Mouse (Mus musculus) CH12.LX (cell line): ENCODE data around the gene Zbtb1. TPM values are rescaled to one million over a fixed set of nuclear protein-coding genes. Genes with fewer than 3 reads are reported as not detected.

Experiments
- DNase-seq: peaks from one replicate; pipeline ENCODE4 v3.0.0-alpha.2; 2013; ENCODE audit errors: extremely low read depth
- H3K27ac ChIP-seq: 2 replicates; pipeline ENCODE4 v1.5.1; 2012; ENCODE audit warnings: low read depth, mild to moderate bottlenecking, control low read depth, moderate library complexity; ENCODE audit not compliant: insufficient read depth
- H3K27me3 ChIP-seq: replicated peaks from 2 replicates; pipeline ENCODE3; 2012; ENCODE audit warnings: inconsistent platforms
- H3K36me3 ChIP-seq, 2 experiments: replicated peaks in 1 of 2; 2 replicates each; pipeline versions ENCODE3 to v1.6.1; 2012; ENCODE audit warnings: inconsistent platforms in 1 of 2, low read length in 1 of 2, mild to moderate bottlenecking in 1 of 2, mixed read lengths in 1 of 2, moderate library complexity in 1 of 2; ENCODE audit not compliant: control insufficient read depth in 1 of 2, insufficient read depth in 1 of 2
- H3K4me1 ChIP-seq, 2 experiments: 2 replicates each; pipeline ENCODE4 v1.6.1; 2012; ENCODE audit warnings: inconsistent platforms in 1 of 2, moderate library complexity in 1 of 2; ENCODE audit not compliant: insufficient read depth in 2 of 2, control insufficient read depth in 1 of 2
- H3K4me2 ChIP-seq: 2 replicates; pipeline ENCODE4 v1.6.1; 2012; ENCODE audit warnings: low read depth, mild to moderate bottlenecking, control low read depth; ENCODE audit not compliant: poor library complexity, insufficient read depth, severe bottlenecking
- H3K4me3 ChIP-seq, 3 experiments: fragments of 150-350 bp in 1 of 3; sonication (generic) in 1 of 3; replicated peaks in 1 of 3; 2 replicates each; pipeline versions ENCODE3 to v1.5.1; 2011 to 2012; ENCODE audit warnings: low read depth in 2 of 3, low read length in 2 of 3, mild to moderate bottlenecking in 2 of 3, moderate library complexity in 2 of 3, control low read depth in 1 of 3, improper control_type of control experiment in 1 of 3, inconsistent platforms in 1 of 3, mixed read lengths in 1 of 3; ENCODE audit not compliant: poor library complexity in 1 of 3
- H3K79me2 ChIP-seq: replicated peaks from 2 replicates; pipeline ENCODE4 v1.6.1; 2012; ENCODE audit warnings: mild to moderate bottlenecking, moderate library complexity; ENCODE audit not compliant: control insufficient read depth, poor library complexity, insufficient read depth, severe bottlenecking; ENCODE audit errors: extremely low read depth
- H3K9ac ChIP-seq: 2 replicates; pipeline ENCODE4 v1.6.1; 2012; ENCODE audit warnings: low read depth, mild to moderate bottlenecking, control low read depth, moderate library complexity; ENCODE audit not compliant: insufficient read depth
- H3K9me3 ChIP-seq: replicated peaks from 2 replicates; pipeline ENCODE3; 2012; ENCODE audit warnings: low read length, inconsistent platforms, mixed read lengths
- CHD1 ChIP-seq: IDR thresholded peaks from 2 replicates; pipeline ENCODE4 v1.6.1; 2012; ENCODE audit warnings: low read depth, low read length, improper control_type of control experiment, inconsistent platforms
- CHD2 ChIP-seq: IDR thresholded peaks from 2 replicates; pipeline ENCODE4 v1.6.1; 2011; ENCODE audit warnings: low read length, improper control_type of control experiment
- E2F4 ChIP-seq: IDR thresholded peaks from 2 replicates; pipeline ENCODE4 v1.6.1; 2011; ENCODE audit warnings: low read depth, low read length, improper control_type of control experiment; ENCODE audit not compliant: insufficient replicate concordance
- ELF1 ChIP-seq: IDR thresholded peaks from 2 replicates; pipeline ENCODE4 v1.6.1; 2014; ENCODE audit warnings: low read depth, mild to moderate bottlenecking, inconsistent platforms, low read length, improper control_type of control experiment
- EP300 ChIP-seq: IDR thresholded peaks from 2 replicates; pipeline ENCODE4 v1.6.1; 2011; ENCODE audit warnings: low read length, improper control_type of control experiment
- HCFC1 ChIP-seq: IDR thresholded peaks from 2 replicates; pipeline ENCODE4 v1.6.1; 2012; ENCODE audit warnings: low read depth, mild to moderate bottlenecking, inconsistent platforms, low read length, improper control_type of control experiment
- IRF4 ChIP-seq: IDR thresholded peaks from 2 replicates; pipeline ENCODE4 v1.6.1; 2014; ENCODE audit warnings: low read depth, mild to moderate bottlenecking, inconsistent platforms, low read length, improper control_type of control experiment
- JUN ChIP-seq: IDR thresholded peaks from 2 replicates; pipeline ENCODE4 v1.6.1; 2011; ENCODE audit warnings: low read depth, mild to moderate bottlenecking, low read length, improper control_type of control experiment, moderate library complexity; ENCODE audit not compliant: insufficient read depth
- JUND ChIP-seq: conservative IDR thresholded peaks from 2 replicates; pipeline ENCODE4 v1.6.1; 2011; ENCODE audit warnings: low read depth, low read length, improper control_type of control experiment
- MAFK ChIP-seq: IDR thresholded peaks from 2 replicates; pipeline ENCODE4 v1.6.1; 2011; ENCODE audit warnings: low read length, improper control_type of control experiment; ENCODE audit not compliant: insufficient replicate concordance
- MXI1 ChIP-seq: IDR thresholded peaks from 2 replicates; pipeline ENCODE4 v1.6.1; 2011; ENCODE audit warnings: mild to moderate bottlenecking, low read depth, low read length, improper control_type of control experiment
- RAD21 ChIP-seq: IDR thresholded peaks from 2 replicates; pipeline ENCODE4 v1.6.1; 2011; ENCODE audit warnings: low read depth, mild to moderate bottlenecking, low read length, improper control_type of control experiment, moderate library complexity
- SIN3A ChIP-seq: IDR thresholded peaks from 2 replicates; pipeline ENCODE4 v1.6.1; 2012; ENCODE audit warnings: low read length, improper control_type of control experiment, inconsistent platforms
- TCF12 ChIP-seq: IDR thresholded peaks from 2 replicates; pipeline ENCODE4 v1.6.1; 2014; ENCODE audit warnings: low read depth, mild to moderate bottlenecking, inconsistent platforms, low read length, improper control_type of control experiment
- UBTF ChIP-seq: IDR thresholded peaks from 2 replicates; pipeline ENCODE4 v1.6.1; 2012; ENCODE audit warnings: low read depth, mild to moderate bottlenecking, inconsistent platforms, low read length, improper control_type of control experiment, moderate library complexity
- ZMIZ1 ChIP-seq: IDR thresholded peaks from 2 replicates; pipeline ENCODE4 v1.6.1; 2012; ENCODE audit warnings: low read depth, mild to moderate bottlenecking, inconsistent platforms, low read length, improper control_type of control experiment
- ZNF384 ChIP-seq: IDR thresholded peaks from 2 replicates; pipeline ENCODE4 v1.6.1; 2012; ENCODE audit warnings: low read depth, low read length, improper control_type of control experiment, inconsistent platforms
- dilution Hi-C: fragments of 300-500 bp; cut with MboI; formaldehyde crosslinking; loops from 2 replicates; pipeline ENCODE4 v1.14.3; 2020; ENCODE audit warnings: low sequenced_read_pairs; ENCODE audit not compliant: extremely low pct_unique_long_range_greater_than_20kb, extremely low pct_ligation_motif_present
- in situ Hi-C: fragments of 300-500 bp; cut with MboI; formaldehyde crosslinking; loops from 3 replicates; pipeline ENCODE4 v1.14.3; 2019; ENCODE audit warnings: low sequenced_read_pairs, low pct_ligation_motif_present, low pct_unique_long_range_greater_than_20kb, mixed read lengths
- polyA plus RNA-seq: library from polyadenylated mRNA; unstranded; fragments of >175 nt; gene quantifications from 2 replicates; pipeline ENCODE4 v1.2.1, GENCODE M21; 2012; ENCODE audit warnings: low read depth; ENCODE audit not compliant: insufficient read length
- total RNA-seq, 2 experiments: library from RNA; depleted of rRNA; stranded (reverse); fragments of 300-350 nt in 1 of 2; fragments of >200 nt in 1 of 2; gene quantifications; 2 replicates each; pipeline ENCODE4 v1.2.3; 2012 to 2014

The Zbtb1 gene
- total and polyA plus RNA-seq, 3 experiments, result 6.4 to 22.0 (median 17.1) TPM

DNA sequence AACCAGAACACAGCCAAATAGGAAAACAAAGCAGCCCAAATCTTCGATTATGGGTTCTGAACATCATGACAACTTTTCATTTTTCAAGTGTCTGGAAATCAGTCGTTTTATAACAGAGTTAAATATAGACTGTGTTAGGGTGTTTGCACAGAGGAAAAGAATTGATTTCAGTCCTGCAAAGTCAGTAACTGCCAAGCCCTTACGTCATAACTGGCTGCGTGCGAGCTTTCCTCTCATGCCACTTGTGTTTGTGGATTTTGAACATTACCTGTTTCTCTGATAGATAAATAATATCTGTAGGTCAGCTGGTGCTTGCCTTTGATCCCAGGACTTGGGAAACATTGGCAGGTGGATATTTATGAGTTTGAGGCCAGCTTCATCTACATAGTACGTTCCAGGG is 61.4 kb downstream of the Zbtb1 start:
- no peak overlapping the region for H3K4me3 ChIP-seq
- DNase-seq, result no peak
- no peak overlapping the region for H3K4me2 ChIP-seq
- in situ Hi-C loops (no loop called here), dilution Hi-C loops (no loop called here)
- H3K9me3 ChIP-seq, result no peaks in the 10 kb centered on the region
- no peaks in the 10 kb centered on the region for H3K79me2 ChIP-seq
- H3K9ac ChIP-seq, result no peak overlapping the region
- no peaks in the 10 kb centered on the region for H3K27me3 ChIP-seq
- no peaks in the 10 kb centered on the region for H3K36me3 ChIP-seq
- H3K4me1 ChIP-seq, result peaks cover 0 to 7% of the 10 kb centered on the region in 2 experiments; a peak in 1 of 4 replicates
- no peak overlapping the region for H3K27ac ChIP-seq
- no peak for TF ChIP-seq JUN
- no peak for TF ChIP-seq UBTF
- no peak for TF ChIP-seq E2F4
- TF ChIP-seq RAD21, result no peak
- no peak for TF ChIP-seq ZNF384
- TF ChIP-seq IRF4, result no peak
- TF ChIP-seq SIN3A, result no peak
- TF ChIP-seq JUND, result no peak
- no peak for TF ChIP-seq TCF12

DNA sequence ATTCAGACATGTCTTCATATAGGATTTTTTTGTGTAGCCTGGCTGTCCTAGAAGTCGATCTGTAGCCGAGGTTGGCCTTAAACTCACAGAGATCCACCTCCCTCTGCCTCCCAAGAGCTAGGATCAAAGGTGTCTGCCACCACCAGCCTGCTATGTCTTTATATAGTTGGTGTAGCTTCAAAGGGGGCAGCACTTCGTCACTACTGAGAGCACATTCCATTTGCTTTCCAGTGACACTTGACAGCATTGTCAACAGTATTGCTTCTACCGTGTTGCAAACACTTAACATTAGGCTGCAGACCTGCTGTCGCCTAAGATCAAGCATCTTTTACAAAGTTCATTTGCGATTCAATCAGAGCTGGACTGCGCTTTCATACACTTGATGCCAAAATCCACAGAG is 64.0 kb downstream of the Zbtb1 start:
- no peaks in the 10 kb centered on the region for H3K79me2 ChIP-seq
- H3K9me3 ChIP-seq, result no peaks in the 10 kb centered on the region
- no peak overlapping the region for H3K27ac ChIP-seq
- H3K4me2 ChIP-seq, result no peak overlapping the region
- no peak overlapping the region for H3K4me3 ChIP-seq
- no peaks in the 10 kb centered on the region for H3K36me3 ChIP-seq
- no peak overlapping the region for H3K9ac ChIP-seq
- no peaks in the 10 kb centered on the region for H3K27me3 ChIP-seq
- in situ Hi-C loops, result no loop called here
- H3K4me1 ChIP-seq, result peaks cover 2 to 15% of the 10 kb centered on the region in 2 experiments; a peak in 3 of 4 replicates
- no peak for TF ChIP-seq MXI1
- TF ChIP-seq EP300, result no peak
- TF ChIP-seq ELF1, result no peak
- no peak for TF ChIP-seq ZMIZ1
- no peak for TF ChIP-seq CHD1
- TF ChIP-seq MAFK, result no peak
- no peak for TF ChIP-seq CHD2
- TF ChIP-seq HCFC1, result no peak
- TF ChIP-seq JUND, result no peak
- TF ChIP-seq, all 38 proteins: peak for 0
- DNase-seq, result no peak
- dilution Hi-C loops, result no loop called here
